Mouse (Mus musculus) heart, embryonic 14.5 days (tissue): ENCODE data around the gene D830030K20Rik. TPM values are rescaled to one million over a fixed set of nuclear protein-coding genes. Genes with fewer than 3 reads are reported as not detected.
"Not testable (repeated sequence)": the region's sequence is repeated elsewhere in the genome, so short reads cannot be mapped to it uniquely, and the experiment has no call there.

Source experiments
- ATAC-seq: fragments of 200-750 bp; cut with Nextera tagmentation; 2 replicates; pipeline ENCODE4 v1.8.0; 2017; ENCODE audit warnings: low read depth, moderate TSS enrichment; ENCODE audit not compliant: insufficient number of reproducible peaks, insufficient read depth, low FRiP score
- H3K27ac ChIP-seq, 2 experiments: fragments of 200-500 bp in 1 of 2; fragments of 300-500 bp in 1 of 2; sonication (generic) in 1 of 2; replicated peaks in 1 of 2; 2 replicates each; pipeline ENCODE4 v1.5.1; 2012 to 2014; ENCODE audit warnings: low read depth in 2 of 2, low read length in 2 of 2, control low read depth in 1 of 2, mild to moderate bottlenecking in 1 of 2, mixed read lengths in 1 of 2; ENCODE audit not compliant: control insufficient read depth in 1 of 2, insufficient read depth in 1 of 2
- H3K27me3 ChIP-seq: fragments of 300-500 bp; sonication (generic); 2 replicates; pipeline ENCODE4 v1.6.1; 2014; ENCODE audit warnings: mild to moderate bottlenecking, low read length, control low read depth; ENCODE audit not compliant: control insufficient read depth, insufficient read depth
- H3K36me3 ChIP-seq: fragments of 300-500 bp; sonication (generic); 2 replicates; pipeline ENCODE4 v1.6.1; 2014; ENCODE audit warnings: mild to moderate bottlenecking, control low read depth, low read length, mixed read lengths; ENCODE audit not compliant: control insufficient read depth, insufficient read depth
- H3K4me1 ChIP-seq, 2 experiments: fragments of 200-500 bp in 1 of 2; fragments of 300-500 bp in 1 of 2; sonication (generic) in 1 of 2; 2 replicates each; pipeline ENCODE4 v1.6.1; 2012 to 2014; ENCODE audit warnings: low read length in 2 of 2, control low read depth in 1 of 2, mixed read lengths in 1 of 2; ENCODE audit not compliant: control insufficient read depth in 2 of 2, insufficient read depth in 2 of 2
- H3K4me2 ChIP-seq: fragments of 300-500 bp; sonication (generic); 2 replicates; pipeline ENCODE4 v1.6.1; 2014; ENCODE audit warnings: mild to moderate bottlenecking, low read length
- H3K4me3 ChIP-seq, 2 experiments: fragments of 200-500 bp in 1 of 2; fragments of 300-500 bp in 1 of 2; sonication (generic) in 1 of 2; 2 replicates each; pipeline ENCODE4 v1.5.1; 2012 to 2014; ENCODE audit warnings: low read length in 2 of 2, mild to moderate bottlenecking in 2 of 2, control low read depth in 1 of 2, low read depth in 1 of 2, moderate library complexity in 1 of 2; ENCODE audit not compliant: control insufficient read depth in 1 of 2, insufficient read depth in 1 of 2
- H3K9ac ChIP-seq: fragments of 300-500 bp; sonication (generic); 2 replicates; pipeline ENCODE4 v1.6.1; 2014; ENCODE audit warnings: mild to moderate bottlenecking, low read length
- H3K9me3 ChIP-seq: fragments of 300-500 bp; sonication (generic); 2 replicates; pipeline ENCODE4 v1.6.1; 2016; ENCODE audit warnings: low read length, control low read depth; ENCODE audit not compliant: control insufficient read depth
- WGBS: fragments of 180-500 bp; shearing (Covaris S2); extraction: QIAGEN DNeasy Blood & Tissue Kit; methylation state at CpG from one replicate; pipeline ENCODE4 v1.1.7; 2014; 5-methylcytosine and 5-hydroxymethylcytosine counted together
- polyA plus RNA-seq: library from polyadenylated mRNA; unstranded; fragments of >200 nt; fragmentation: Nextera tagmentation; extraction: Ambion mirVana; gene quantifications from 2 replicates; pipeline ENCODE4 v1.2.1, GENCODE M21; 2014

D830030K20Rik gene
- polyA plus RNA-seq: 27.9 and 35.1 TPM in 2 replicates

- H3K27me3 ChIP-seq, H3K4me1 ChIP-seq, H3K9me3 ChIP-seq, H3K36me3 ChIP-seq, ATAC-seq, H3K27ac ChIP-seq: not testable (repeated sequence)
- Histone ChIP-seq H3K4me3 (peak within 1 kb of the TSS; percentile 51), H3K9ac (peak within 1 kb of the TSS; percentile 62), H3K4me2 (peak within 1 kb of the TSS; percentile 69)
- 3% methylated on average over 15 of the region's 62 CpGs for WGBS
Measured at GRCm38 (mm10) chr14:3208272-3209152, at the start of gene D830030K20Rik. TSS of gene D830030K20Rik (plus strand) at chr14:3208488.

DNA sequence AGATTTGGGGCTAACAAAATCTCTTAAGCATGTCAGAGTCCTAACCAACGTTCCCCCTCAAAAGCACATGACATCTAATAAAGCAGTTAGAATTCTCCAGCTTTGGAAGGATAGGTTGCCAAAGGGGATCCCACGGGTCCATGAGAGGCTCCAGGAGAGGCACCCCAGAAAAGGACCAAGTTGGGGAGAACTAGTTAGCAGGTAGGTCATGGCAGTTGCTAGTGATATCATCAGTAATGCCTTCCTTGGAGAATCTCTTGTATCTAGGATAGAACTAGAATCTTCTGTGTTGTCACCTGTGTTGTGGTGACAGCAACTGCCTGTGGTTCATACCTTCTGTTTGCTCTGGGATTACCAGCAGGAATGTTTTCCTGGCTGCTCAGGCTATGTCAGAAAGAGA is 20.3 kb upstream of the D830030K20Rik start, which contains the start of gene Gm5795:
TSS of gene Gm5795 (plus strand) at position 301 of the 400 bp plus-strand sequence.
- no CpG with 5 or more reads among the region's 2 CpGs for WGBS
- H3K9ac ChIP-seq: not testable (repeated sequence)

DNA sequence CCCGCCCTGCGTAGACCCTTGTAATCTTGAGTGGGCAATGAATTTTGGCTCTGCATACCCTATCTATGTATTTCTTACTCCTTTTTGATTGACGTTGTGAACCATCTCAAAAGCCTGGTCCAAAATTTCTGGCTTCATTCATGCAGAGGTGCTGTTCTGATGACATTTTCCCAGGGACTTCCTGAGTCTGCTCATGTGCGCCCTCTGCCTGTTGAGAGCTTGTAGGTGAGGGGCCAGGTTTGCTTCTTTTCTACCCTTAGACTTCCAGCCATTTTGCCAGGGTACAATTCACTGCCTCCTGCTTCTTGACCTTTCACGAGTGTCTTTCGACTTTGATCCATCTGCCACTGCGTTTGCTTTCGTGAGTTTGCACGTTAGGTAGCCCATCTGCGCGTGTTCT is 1.1 kb downstream of the D830030K20Rik start:
- H3K4me2 ChIP-seq: peak overlapping the region; percentile 29; the same call in 1 of the 2 replicates
- not testable (repeated sequence) for H3K4me1 ChIP-seq, H3K27ac ChIP-seq, H3K9me3 ChIP-seq, H3K36me3 ChIP-seq, H3K4me3 ChIP-seq, H3K9ac ChIP-seq, H3K27me3 ChIP-seq, ATAC-seq
- 7% methylated on average over 9 of the region's 11 CpGs for WGBS

More for the DNA sequence above, 20.3 kb upstream of the D830030K20Rik start, which contains the start of gene Gm5795:
- not testable (repeated sequence) for H3K9me3 ChIP-seq, H3K4me3 ChIP-seq, H3K27me3 ChIP-seq, H3K4me2 ChIP-seq, H3K4me1 ChIP-seq, ATAC-seq, H3K36me3 ChIP-seq, H3K27ac ChIP-seq

DNA sequence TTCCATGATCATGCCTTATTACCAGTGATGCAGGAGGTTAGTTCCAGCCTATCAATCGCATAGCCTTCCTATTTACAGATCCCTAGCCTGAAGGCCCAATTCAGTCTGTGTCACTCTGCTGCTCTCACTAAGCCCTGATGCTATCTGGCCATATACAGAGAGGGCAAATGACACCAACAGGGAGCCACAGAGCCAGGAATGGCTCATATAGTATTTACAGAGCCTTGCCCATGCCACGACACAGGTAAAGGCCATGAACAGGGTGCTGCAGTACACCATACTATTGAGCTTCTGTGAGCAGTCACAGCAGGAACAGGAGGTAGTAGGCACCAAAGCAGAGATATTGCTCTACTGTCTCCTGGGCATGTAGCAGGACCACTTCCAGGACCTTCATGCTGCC is 54.2 kb downstream of the D830030K20Rik start:
- H3K36me3 ChIP-seq, H3K4me1 ChIP-seq, H3K27ac ChIP-seq, ATAC-seq, H3K4me2 ChIP-seq, H3K27me3 ChIP-seq, H3K9ac ChIP-seq, H3K9me3 ChIP-seq, H3K4me3 ChIP-seq: not testable (repeated sequence)
- WGBS: 81% methylated on average over 2 of the region's 2 CpGs

Other genes starting within 250 kb of the D830030K20Rik start
- gene Gm2888, start 178.5 kb upstream of the D830030K20Rik start, polyA plus RNA-seq: not detected in 2 replicates
- gene Gm2897, start 159.2 kb upstream of the D830030K20Rik start, polyA plus RNA-seq: 3.9 and 5.0 TPM in 2 replicates
- not detected in 2 replicates for gene Gm10340, start 74.5 kb upstream of the D830030K20Rik start, polyA plus RNA-seq
- not detected in 2 replicates for gene Gm5795, start 20.2 kb upstream of the D830030K20Rik start, polyA plus RNA-seq
- 1.8 TPM in 1 of 2 replicates, not detected in the other for gene Gm2956, start 124.1 kb downstream of the D830030K20Rik start, polyA plus RNA-seq
- gene Gm10413, start 186.6 kb downstream of the D830030K20Rik start, polyA plus RNA-seq: not detected in 2 replicates
- gene Gm10409, start 204.1 kb downstream of the D830030K20Rik start, polyA plus RNA-seq: 6.8 and 13.9 TPM in 2 replicates
- gene Gm3005, start 219.6 kb downstream of the D830030K20Rik start, polyA plus RNA-seq: 15.0 and 20.8 TPM in 2 replicates
- gene Gm10408, start 240.9 kb downstream of the D830030K20Rik start, polyA plus RNA-seq: not detected in 2 replicates